Mouse (Mus musculus): ENCODE results near the gene Slc30a6.

The Slc30a6 gene

DNA sequence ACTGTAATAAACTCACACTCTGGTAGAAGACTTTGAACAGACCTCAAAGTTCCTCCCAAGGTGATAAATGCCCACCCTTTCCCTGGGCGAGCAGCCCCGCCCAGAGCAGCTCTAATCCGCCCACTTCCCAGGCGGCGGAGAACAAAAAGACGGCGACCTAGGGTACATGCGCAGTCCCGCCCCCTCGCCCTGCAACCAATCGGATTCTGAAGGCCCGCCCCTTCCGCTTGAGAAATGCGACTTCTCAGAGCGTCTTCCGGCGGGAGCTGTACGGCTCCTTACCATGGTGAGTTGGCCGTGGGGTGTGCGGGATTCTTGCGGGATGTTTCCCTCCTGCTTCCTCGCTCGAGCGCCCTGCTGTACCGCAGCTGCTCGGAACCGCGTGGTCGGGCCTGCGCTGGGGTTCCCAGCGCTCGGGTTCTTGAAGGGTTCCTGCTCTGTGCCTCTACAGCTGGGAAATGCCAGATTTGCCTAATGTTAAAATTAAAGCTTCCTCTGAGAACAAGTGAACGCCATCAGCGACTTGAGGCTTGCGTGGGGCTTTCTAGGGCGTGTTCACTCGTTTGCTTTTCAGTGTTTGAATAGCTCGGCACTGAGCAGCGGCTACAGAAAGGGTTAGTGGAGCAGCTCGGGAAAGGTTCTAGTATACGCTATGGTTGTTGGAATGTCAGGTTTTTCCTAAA lies at the start of gene Slc30a6:
Gene Slc30a6 (plus strand): TSS at position 226 of the 683 bp plus-strand sequence.
- peak; percentile 99 for DNase-seq (ENCODE audit: low spot score)

DNA sequence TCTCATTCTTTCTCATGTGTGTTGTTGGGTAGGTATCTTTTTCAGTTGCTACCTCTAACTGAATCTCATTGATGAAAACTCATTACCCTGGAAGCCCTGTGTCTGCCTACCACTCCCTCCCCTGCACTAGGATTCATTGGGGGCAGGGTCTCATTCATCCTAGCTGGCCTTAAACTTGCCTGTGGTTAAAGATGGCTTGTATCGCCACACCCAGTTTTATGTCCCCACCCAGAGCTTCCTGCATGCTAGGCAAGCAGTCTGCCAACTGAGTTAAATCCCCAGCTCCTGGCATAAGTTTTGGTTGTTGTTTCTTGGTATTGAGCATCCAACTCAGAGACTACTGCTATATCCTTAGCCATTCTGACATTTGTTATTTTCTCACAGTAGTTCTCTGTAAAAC lies 31.8 kb upstream of the Slc30a6 start:
- no peak for DNase-seq (ENCODE audit: low spot score)

DNA sequence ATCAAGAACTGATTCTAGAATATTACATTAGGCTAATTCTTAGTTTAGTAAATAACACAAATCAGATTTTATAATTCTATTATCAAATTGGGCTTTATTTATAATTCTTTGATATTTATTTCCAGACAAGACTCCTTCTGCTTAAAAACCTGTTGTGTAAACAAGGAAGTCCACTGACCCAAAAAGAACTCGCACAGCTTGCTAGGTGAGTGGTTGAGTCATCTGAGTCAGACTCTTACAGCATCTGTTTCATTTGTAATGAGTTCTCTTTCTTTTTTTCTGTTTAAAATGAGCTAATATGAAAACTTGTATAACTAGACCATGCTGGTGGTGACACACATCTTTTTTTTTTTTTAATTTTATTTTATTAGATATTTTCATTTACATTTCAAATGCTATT lies 18.5 kb upstream of the Slc30a6 start:
- DNase-seq (ENCODE audit: low spot score): no peak

GRCm38 (mm10) chr17:74386657-74387056 lies 8.8 kb upstream of the Slc30a6 start:
- no peak for DNase-seq (ENCODE audit: low spot score)

DNA sequence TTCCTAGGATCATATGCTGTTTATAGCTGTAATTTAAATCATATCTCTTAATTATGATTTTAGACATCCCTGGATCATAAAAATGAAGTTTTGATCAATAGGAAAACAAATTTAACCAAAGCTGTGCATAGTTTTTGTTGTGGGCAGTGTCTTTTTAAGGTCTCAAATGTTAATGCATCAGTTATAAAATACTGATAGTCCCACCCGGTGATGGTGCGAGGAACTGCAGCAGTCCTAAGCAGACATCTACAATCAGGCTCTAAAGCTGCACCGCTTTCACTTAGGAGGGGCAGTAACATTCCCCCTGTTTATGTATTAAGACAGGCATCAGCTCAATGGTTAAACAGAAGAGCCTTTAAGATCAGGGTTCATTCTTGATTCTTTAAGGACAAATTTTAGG lies 5.6 kb upstream of the Slc30a6 start:
- no peak for DNase-seq (ENCODE audit: low spot score)

GRCm38 (mm10) chr17:74394381-74394780 lies 1.0 kb upstream of the Slc30a6 start:
- DNase-seq (ENCODE audit: low spot score): no peak

- no peak for DNase-seq (ENCODE audit: low spot score)
These were observed 553 bp upstream of the Slc30a6 start for GRCm38 (mm10) chr17:74394855-74395254.

DNA sequence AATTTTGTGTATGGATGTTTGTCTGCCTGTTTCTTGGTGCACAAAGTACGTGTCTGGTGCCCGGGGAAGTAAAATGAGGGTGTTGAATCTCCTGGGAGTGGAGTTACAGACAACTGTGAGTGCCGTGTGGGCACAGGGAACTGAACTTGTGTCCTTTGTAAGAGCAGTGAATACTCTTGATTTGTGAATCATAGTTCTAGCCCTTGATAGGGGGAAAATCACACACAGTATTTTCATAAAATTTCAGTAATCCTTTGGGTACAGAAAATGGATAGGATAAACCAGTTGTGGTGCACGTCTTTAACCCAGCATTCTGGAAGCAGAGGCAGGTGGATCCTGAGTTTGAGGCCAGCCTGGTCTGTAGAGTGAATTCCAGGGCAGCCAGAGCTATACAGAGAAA lies 1.4 kb downstream of the Slc30a6 start:
- no peak for DNase-seq (ENCODE audit: low spot score)

DNA sequence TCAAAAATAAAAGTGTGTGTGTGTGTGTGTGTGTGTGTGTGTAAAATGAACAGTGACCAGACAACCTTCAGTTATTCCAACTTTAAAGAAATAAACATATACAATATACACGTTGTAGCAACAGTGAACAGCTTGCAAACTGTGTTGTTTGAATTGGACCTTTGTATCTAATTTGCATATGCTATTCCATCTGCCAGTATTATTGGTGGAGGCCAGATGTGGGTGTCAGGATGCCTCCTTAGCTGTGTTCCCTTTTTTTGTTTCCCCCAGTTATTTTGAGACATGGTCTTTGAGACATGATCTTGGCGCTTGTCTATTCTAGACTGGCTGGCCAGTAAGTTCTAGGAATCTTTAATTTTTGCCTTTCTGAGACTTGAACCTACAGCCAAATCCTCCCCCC lies 1.8 kb downstream of the Slc30a6 start:
- no peak for DNase-seq (ENCODE audit: low spot score)

- no peak for DNase-seq (ENCODE audit: low spot score)
These were observed 7.2 kb downstream of the Slc30a6 start for GRCm38 (mm10) chr17:74402486-74403222.

DNA sequence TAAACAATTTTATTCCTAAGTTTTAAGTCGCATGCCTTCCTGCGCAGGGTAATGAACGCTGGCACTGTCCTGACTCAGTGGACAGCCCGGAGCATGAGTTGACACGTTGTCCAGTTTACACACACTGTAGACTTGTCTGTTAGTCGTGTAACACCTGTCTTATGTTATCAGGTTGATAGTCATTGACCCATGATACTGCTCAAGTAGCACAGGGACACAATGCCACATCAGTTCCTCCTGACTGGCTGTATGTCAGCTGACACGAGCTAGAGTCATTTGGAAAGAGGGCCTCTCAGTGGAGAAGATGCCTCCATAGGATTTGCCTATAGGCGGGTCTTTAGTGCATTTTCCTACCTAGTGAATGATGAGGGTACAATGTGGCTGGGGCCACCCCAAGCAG lies 11.1 kb downstream of the Slc30a6 start:
- DNase-seq (ENCODE audit: low spot score): no peak

DNA sequence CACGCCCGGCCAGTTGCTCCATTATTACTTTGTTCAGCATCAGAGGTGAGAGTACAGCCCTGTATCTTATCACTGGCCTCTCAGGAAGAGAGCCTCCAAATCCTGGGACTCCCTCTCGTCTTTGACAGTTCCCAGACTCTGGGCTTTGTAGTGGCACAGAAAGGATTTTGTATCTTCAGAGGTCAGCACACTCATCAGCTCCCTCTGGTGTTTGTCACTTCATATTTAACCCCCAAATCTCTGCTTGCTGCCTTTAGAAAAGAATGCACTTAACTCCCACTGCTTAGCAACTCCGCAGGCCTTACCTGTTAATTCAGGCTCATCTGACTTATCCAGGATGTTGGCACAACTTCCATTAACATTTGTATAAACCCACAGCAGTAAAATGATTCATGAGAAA lies 14.3 kb downstream of the Slc30a6 start:
- DNase-seq (ENCODE audit: low spot score): no peak

DNA sequence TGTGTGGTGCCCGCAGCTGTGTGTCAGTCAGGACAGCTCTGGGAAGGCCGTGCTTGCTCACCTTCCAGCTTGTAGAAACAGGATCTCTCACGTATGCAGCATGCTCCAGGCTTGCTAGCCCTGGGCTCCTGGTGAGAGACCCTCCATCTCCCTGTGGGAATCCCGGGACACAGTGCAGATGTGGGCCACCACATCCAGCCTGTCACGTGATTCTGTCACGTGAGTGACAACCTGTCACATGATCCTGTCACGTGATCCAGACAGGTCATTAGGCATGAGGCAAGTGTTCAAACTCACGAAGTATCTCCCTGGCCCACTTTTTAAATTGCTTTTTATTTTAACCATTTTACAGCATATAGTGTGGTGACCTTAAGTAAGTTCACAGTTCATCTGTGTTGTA lies 17.9 kb downstream of the Slc30a6 start:
- DNase-seq (ENCODE audit: low spot score): no peak

- DNase-seq (ENCODE audit: low spot score): no peak
These were observed 19.3 kb downstream of the Slc30a6 start for GRCm38 (mm10) chr17:74414671-74415070.

GRCm38 (mm10) chr17:74416841-74417360 lies 21.5 kb downstream of the Slc30a6 start:
- no peak for DNase-seq (ENCODE audit: low spot score)

DNA sequence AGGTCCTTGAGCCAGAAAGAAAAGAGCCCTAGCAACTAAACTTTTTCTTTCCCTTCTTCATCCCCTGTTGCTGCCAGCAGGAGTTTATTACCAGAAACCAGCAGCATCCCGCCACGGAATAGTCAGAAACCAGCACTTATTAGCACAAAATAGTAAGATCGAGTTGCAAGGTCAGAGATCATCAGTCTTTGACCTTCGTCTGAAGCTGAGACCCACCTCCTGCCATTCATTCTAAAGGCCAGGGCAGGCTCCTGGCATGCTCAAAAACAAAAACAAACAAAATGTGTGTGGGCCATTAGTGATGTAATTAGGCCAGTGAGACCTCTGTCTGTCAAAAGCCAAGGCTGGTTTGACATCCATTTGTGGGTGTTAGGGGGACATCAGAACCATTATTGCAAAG lies 22.8 kb downstream of the Slc30a6 start:
- no peak for DNase-seq (ENCODE audit: low spot score)

DNA sequence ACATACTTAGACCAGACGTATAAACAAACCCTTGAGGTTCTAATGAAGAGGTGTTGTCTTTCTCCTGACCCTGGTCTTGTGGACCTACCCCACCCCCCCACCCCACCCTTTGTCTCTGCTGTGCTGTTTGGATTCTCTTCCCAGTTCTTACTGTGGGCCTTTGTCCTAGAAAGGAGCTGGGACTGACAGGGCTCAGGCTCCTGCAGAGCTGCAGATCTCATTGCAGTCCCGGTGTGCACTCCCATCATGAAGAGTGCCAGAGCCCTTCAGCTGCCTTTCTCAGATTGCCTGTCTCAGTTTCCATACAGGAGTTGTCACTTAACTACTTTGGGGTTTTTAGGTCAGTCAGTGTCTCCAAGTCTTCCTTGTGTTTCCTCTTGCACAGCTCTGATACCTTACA lies 25.2 kb downstream of the Slc30a6 start:
- no peak for DNase-seq (ENCODE audit: low spot score)

GRCm38 (mm10) chr17:74424401-74425005 lies 29.1 kb downstream of the Slc30a6 start:
- peak; percentile 12 for DNase-seq (ENCODE audit: low spot score)

GRCm38 (mm10) chr17:74430074-74430473 lies 34.7 kb downstream of the Slc30a6 start:
- no peak for DNase-seq (ENCODE audit: low spot score)

GRCm38 (mm10) chr17:74431481-74431880 lies 36.1 kb downstream of the Slc30a6 start:
- no peak for DNase-seq (ENCODE audit: low spot score)

- DNase-seq (ENCODE audit: low spot score): no peak
These were observed 37.2 kb downstream of the Slc30a6 start for GRCm38 (mm10) chr17:74432631-74433030.

DNA sequence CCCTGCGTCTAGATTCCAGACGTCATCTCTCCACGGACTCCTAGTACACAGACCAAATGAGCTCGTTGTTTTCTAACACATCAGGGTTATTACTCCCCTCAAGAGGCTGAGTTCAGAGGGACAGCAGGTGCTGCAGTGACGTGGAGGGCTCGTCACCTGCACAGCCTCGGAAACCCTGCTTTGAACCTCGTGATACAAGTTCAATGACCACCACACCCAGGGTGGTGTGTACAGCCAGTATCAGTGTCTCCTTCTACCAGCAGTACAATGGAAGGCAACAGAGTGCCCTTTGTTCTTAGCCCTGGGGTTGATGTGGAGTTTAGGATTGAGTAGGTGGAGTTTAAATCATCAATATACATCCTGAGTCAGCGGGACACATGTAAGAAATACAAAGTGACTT lies 42.4 kb downstream of the Slc30a6 start:
- DNase-seq (ENCODE audit: low spot score): no peak

DNA sequence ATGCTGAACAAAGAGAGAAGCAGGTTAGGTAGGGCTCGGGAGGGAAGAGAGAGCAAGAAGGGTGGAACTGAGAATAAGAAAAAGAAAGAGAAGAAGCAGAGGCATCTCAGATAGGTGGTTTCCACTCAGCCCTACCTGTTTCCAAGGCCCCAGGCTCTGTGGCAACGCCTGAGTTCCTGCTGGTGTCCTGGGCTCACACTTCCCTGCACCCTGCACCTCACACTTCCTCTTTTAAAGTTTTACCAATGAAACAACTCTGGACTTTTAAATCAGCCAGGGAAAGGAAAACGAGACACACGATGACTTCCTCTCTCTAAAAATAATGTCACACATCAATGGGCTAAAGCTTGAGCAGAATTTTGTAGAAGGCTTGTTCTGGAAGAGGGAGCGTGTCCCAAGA lies 45.1 kb downstream of the Slc30a6 start:
- no peak for DNase-seq (ENCODE audit: low spot score)
